Mouse (Mus musculus): Measurements from ENCODE around the gene Ccr7.

The Ccr7 gene

DNA sequence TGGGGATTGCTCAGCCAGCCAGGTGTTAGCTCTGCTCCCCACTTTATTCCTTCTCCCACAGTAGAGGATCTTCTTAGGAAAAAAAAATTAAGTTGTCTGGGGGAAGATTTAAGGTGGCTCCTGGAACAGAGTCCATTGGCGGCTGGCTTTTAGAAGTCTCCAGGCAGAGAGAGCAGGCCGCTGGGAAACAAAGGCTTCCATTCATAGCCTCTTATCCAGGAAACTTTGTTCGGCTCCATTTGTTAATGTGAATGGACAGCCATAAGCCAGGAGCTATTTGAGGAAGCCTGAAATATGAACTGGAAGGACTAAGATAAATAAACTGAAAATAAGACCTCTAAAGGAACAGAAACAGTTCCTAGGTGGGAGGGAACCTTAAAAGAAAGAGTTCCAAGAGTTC, 41.8 kb downstream of the Ccr7 start:
- no peak for DNase-seq

DNA sequence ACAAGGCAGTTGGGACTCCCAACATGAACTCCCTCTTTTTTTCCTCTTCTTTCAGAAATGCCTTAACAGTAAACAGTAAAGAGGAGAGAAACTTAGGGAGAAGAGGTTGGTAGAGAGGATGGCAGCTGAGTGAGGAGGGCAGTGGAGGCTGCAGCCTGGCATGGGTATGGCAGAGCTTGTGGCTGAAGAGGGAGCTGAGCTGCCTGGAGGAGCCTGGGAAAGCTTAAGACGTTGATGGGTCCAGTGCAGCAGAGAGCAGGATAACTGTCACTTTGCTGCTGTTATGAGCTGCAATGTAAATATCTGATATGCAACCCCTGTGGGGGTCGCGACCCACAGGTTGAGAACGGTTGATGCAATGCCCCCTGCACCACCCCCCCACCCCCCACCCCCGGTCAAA, 42.2 kb downstream of the Ccr7 start:
- DNase-seq = no peak

DNA sequence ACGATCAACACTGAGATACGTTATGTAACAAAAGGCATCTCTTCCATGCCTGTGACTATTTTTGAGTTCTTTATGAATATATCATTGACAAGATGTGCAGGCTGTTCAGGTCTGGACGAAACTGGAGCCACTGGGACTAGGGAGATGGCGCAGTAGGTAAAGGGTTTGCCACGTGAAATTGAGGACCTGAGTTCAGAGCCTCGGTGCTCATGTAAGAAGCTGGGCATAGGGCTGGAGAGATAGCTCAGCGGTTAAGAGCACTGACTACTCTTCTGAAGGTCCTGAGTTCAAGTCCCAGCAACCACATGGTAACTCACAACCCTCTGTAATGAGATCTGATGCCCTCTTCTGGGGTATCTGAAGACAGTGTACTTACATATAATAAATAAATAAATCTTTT, 43.2 kb downstream of the Ccr7 start:
- DNase-seq = no peak

DNA sequence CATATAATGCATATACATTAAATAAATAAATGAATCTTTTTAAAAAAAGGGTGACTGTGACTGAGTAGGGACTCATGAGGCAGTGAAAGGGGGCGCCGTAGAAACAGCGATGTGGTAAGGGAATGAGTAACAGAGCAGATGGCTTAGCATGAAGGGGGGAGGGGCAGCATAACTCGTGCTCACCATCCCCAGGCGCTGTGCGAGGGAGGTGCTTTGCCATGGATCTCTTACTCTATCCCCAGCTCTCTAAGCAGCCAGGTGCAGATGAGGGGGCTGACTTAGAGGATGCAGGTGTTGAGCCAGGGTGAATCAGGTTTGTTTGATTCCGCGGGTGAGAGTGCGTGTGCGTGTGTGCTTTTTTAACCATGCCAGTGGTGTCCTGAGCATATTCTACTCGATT, 43.7 kb downstream of the Ccr7 start:
- no peak for DNase-seq

DNA sequence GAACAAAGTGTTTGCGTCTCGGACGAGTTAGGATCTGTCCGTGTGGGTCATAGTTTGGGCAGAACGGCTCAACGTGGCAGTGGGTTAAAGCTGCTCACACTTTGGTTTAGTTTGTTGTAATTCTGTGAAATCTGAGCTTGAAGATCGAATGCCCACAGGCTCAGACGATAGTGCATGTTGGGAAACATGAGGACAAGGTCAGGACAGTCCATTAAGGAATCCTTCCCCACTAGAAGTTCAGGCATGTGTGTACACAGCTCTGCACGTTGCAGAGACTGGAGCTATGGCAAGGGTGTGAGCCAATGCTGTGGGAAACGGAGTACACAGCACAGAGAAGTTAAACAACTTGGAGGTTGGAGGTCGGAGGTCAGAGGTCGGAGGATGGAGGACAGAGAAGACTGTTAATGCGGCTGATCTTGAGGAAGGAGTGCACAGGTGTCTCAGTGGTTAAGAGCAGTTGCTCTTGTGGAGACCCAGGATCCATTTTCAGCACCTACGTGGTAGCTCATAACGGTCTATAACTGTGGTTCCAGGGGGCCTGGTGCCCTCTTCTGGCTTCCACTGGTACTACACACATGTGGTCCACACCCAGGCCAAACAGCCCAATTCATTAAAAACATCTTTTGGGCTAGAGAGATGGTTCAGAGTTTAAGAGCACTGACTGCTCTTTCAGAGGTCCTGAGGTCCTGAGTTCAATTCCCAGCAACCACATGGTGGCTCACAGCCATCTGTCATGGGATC, 44.3 kb downstream of the Ccr7 start:
- DNase-seq = peak; percentile 57 to 61

- DNase-seq = no peak
Measured at GRCm38 (mm10) chr11:99108296-99108695, 46.6 kb downstream of the Ccr7 start.

GRCm38 (mm10) chr11:99105981-99106726, 48.7 kb downstream of the Ccr7 start:
- no peak for DNase-seq

- peak; percentile 58 to 59 for DNase-seq
Measured at GRCm38 (mm10) chr11:99104609-99105410, 50.1 kb downstream of the Ccr7 start.

GRCm38 (mm10) chr11:99102575-99103270, 52.2 kb downstream of the Ccr7 start:
- DNase-seq = no peak

DNA sequence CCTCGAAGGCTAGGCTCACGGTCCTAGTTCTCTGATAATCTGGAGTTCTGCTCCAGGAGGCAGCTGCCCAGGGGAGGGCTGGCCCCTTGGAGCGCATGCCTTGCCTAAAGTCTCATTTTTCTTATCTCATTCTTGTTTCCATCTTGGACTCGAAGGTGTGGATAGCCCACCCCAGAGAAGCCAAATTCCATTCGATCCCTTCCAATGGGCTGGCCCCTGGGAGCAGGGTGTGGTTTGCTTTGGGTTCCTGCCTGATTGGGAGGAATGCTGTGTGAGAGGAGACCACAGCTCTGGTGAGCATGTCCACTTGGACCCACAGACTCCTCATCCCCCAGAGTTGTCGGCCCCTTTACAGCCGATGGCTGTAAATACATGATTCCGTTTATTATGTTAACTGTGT, 53.2 kb downstream of the Ccr7 start:
- DNase-seq = no peak

DNA sequence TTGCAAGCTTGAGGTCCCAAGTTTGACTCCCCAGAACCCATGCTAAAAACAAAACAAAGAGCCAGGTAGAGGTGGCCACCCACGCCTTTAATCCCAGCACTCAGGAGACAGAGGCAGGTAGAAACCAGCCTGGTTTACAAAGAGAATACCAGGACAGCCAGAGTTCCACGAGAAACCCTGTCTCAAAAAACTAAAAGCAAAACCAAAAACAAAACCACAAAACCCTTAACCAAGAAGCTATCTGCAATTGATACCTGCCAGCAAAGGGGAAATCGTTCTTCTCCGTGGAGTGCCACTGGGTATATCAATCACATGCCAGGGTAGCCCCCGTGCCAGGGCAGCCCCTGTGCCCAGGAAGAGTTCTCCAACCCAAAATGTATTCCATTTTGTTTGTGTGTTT, 54.7 kb downstream of the Ccr7 start:
- DNase-seq = no peak

DNA sequence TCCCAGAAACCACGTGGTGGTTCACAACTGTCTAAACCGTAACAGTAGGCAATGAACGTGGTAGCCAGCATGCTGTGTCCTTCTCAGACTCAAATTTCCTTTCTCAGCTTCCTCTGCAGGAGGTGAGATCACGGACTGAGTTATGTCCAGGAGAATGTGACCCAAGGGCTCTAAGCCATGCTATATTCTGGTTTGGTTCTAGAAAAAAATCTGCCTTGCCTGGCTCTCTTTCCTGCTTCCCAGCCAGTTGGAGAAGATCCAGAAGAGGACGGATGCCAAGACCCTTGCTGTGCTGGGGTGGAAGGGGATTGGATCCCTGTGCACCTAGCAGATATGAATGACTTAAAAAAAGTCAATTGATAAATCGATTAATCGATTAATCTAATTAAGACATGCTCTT, 55.4 kb downstream of the Ccr7 start:
- DNase-seq = no peak

- no peak for DNase-seq
Measured at GRCm38 (mm10) chr11:99098924-99099323, 56.0 kb downstream of the Ccr7 start.

GRCm38 (mm10) chr11:99096996-99097774, 57.7 kb downstream of the Ccr7 start:
- no peak for DNase-seq

- DNase-seq = no peak
Measured at GRCm38 (mm10) chr11:99096417-99096816, 58.5 kb downstream of the Ccr7 start.

GRCm38 (mm10) chr11:99095759-99096158, 59.1 kb downstream of the Ccr7 start:
- no peak for DNase-seq

DNA sequence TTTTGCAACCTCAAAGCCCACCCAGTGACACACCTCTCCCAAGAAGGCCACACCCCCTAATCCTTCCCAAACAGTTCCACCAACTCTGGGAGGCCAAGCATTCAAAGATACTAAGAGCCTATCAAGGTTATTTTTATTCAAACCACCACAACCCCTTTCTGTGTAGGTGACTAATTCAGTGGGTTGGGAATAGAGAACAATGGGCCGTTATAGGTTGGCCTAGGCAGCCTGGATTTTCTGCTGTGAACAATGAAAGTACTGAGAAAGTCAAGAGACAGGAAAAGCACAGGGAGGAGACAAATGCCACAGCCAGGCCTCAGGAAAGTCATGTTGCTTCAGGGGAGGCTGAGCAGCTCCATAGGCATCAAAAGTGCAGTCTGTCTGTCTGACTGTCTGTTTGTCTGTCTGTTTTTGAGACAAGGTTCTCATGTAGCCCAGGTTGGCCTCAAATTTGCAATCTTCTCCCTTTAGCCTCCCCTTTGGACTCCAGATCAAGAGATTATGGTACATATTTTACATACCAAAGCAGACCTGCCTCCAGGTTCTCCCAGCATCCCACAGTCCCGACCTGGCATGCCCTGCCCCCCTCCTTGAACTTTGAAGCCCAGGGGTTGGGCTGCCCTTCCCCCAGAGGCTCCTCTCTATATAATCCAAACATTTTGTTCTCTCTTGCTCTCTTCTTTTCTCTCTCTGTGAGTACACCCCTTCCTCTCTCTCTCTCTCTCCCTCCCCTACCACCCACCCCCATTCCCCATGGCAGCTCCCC, 59.8 kb downstream of the Ccr7 start:
- no peak for DNase-seq
